Mouse (Mus musculus): ENCODE data around the gene Lamtor5. TPM values are rescaled to one million over a fixed set of nuclear protein-coding genes. Genes with fewer than 3 reads are reported as not detected.

The Lamtor5 gene
- polyA plus RNA-seq, 2 experiments, result 101 to 202 TPM

DNA sequence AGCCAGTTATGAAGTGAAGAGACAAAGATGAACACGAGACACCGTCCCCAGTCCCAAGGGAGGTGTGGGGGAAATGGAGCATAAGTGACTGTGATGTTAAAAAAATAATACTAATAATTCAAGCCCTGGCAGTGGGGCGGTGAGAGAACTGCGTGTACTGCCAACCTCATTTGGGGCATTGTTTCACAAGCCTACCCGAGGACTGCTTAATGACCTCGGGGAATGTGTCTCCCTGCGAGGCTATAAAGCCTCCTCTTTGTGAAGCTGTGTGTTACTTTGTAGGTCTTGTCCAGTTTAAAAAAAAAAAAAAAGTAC, 16.9 kb upstream of the Lamtor5 start:
- Histone ChIP-seq H3K27me3 (ENCODE audit: control insufficient read depth, insufficient read depth, low read length) (no peaks in the 10 kb centered on the region), H3K4me3 (replicated peaks; ENCODE audit: low read length) (no peak overlapping the region), H3K4me2 (replicated peaks; ENCODE audit: low read depth, low read length, severe bottlenecking) (no peak overlapping the region), H3K4me1 (ENCODE audit: control insufficient read depth, insufficient read depth, low read length) (peaks cover 13% of the 10 kb centered on the region), H3K27ac (replicated peaks; ENCODE audit: low read depth, low read length) (no peak overlapping the region), H3K9ac (ENCODE audit: low read depth, low read length, severe bottlenecking) (no peak overlapping the region), H3K9me3 (ENCODE audit: control insufficient read depth, low read length) (no peaks in the 10 kb centered on the region), H3K36me3 (ENCODE audit: control insufficient read depth, insufficient read depth, low read length) (no peaks in the 10 kb centered on the region)
- DNase-seq (ENCODE audit: low spot score) (no peak), ATAC-seq (ENCODE audit: low FRiP score, low read depth) (no peak)
- 26% methylated on average over 7 of the region's 7 CpGs for WGBS
- no peak for TF ChIP-seq POLR2A (IDR thresholded peaks at IDR 0.05; ENCODE audit: borderline replicate concordance, extremely low read depth, insufficient read depth, insufficient read length)

DNA sequence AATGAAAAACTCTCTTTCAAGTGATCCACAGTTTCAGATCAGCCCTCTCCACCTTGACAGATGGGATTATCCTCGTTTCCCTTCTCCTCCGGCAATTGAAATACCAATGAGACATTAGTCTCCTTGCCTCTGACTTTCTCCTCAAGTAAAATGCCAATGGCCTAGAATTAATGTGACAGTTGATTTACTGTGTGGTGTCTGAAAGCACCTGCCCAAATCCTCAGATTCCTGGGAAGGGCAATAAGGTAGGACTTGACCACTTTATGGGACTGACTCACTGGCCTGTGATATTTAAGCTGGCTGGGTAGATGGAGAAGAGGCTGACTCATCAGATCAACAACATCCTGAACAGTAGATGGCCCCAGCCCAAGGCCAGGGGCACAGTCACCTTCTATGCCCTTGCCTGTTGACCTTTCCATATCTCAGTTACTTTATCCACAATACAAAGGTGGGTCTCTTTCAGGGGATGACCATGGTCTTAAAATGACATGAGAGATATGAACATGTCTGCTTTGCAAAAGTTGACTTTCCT, 11.8 kb upstream of the Lamtor5 start:
- Histone ChIP-seq H3K4me3 (replicated peaks; ENCODE audit: low read length) (no peak overlapping the region), H3K9ac (ENCODE audit: low read depth, low read length, severe bottlenecking) (no peak overlapping the region), H3K27me3 (ENCODE audit: control insufficient read depth, insufficient read depth, low read length) (no peaks in the 10 kb centered on the region), H3K4me1 (ENCODE audit: control insufficient read depth, insufficient read depth, low read length) (peaks cover under 1% of the 10 kb centered on the region; the same call in 1 of the 2 replicates), H3K27ac (replicated peaks; ENCODE audit: low read depth, low read length) (no peak overlapping the region), H3K4me2 (replicated peaks; ENCODE audit: low read depth, low read length, severe bottlenecking) (no peak overlapping the region), H3K9me3 (ENCODE audit: control insufficient read depth, low read length) (no peaks in the 10 kb centered on the region), H3K36me3 (ENCODE audit: control insufficient read depth, insufficient read depth, low read length) (no peaks in the 10 kb centered on the region)
- no peak for ATAC-seq (ENCODE audit: low FRiP score, low read depth)
- 43% methylated on average over 2 of the region's 2 CpGs for WGBS
- no peak for DNase-seq (ENCODE audit: low spot score)
- no peak for TF ChIP-seq POLR2A (IDR thresholded peaks at IDR 0.05; ENCODE audit: borderline replicate concordance, extremely low read depth, insufficient read depth, insufficient read length)

DNA sequence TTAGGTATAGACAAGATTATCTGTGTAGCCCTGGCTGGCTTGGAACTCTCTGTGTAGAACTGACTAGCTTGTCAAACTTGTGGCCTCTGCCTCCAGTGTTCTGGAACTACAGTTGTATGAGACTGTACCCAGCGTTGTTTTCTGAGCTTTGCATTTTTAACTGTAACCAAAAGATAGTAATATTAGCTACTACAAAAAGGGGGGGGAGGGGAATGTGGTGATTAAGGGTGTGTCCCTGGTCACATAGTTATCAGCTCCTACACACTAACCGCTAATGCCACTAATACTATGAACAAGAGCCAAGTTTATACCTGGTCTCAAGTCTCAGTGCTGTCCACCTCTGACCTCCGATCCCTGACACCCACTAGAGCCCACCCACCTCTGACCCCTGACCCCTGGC, 6.2 kb upstream of the Lamtor5 start:
- H3K4me3 ChIP-seq (replicated peaks; ENCODE audit: low read length), result no peak overlapping the region
- no peak for TF ChIP-seq POLR2A (IDR thresholded peaks at IDR 0.05; ENCODE audit: borderline replicate concordance, extremely low read depth, insufficient read depth, insufficient read length)
- H3K4me2 ChIP-seq (replicated peaks; ENCODE audit: low read depth, low read length, severe bottlenecking), result no peak overlapping the region
- WGBS, result 93% methylated on average over 3 of the region's 3 CpGs
- no peak overlapping the region for H3K27ac ChIP-seq (replicated peaks; ENCODE audit: low read depth, low read length)
- H3K27me3 ChIP-seq (ENCODE audit: control insufficient read depth, insufficient read depth, low read length), result no peaks in the 10 kb centered on the region
- no peaks in the 10 kb centered on the region for H3K4me1 ChIP-seq (ENCODE audit: control insufficient read depth, insufficient read depth, low read length)
- no peak overlapping the region for H3K9ac ChIP-seq (ENCODE audit: low read depth, low read length, severe bottlenecking)
- DNase-seq (ENCODE audit: low spot score), result no peak
- no peaks in the 10 kb centered on the region for H3K9me3 ChIP-seq (ENCODE audit: control insufficient read depth, low read length)
- H3K36me3 ChIP-seq (ENCODE audit: control insufficient read depth, insufficient read depth, low read length), result no peaks in the 10 kb centered on the region
- no peak for ATAC-seq (ENCODE audit: low FRiP score, low read depth)

DNA sequence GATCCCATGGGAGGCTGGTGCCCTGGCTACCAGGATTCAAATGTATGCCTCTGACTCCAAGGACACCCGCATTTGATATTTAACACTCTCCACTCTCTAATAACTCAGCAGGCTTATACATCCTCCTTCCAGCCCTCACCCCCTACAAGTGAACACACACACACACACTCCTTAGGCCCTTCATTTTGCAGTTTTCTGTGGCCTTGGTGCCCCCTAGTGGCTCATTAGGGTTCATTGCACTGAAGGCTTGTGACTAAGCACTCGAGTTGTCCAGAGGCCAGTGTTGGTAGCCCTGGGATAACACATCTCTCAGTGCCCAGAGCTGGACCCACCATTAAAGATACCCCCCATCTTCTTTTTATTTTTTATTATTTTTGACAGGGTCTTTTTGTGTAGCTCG, 4.8 kb upstream of the Lamtor5 start:
- DNase-seq (ENCODE audit: low spot score) (peak; percentile 76), ATAC-seq (ENCODE audit: low FRiP score, low read depth) (peak; percentile 47; the same call in 1 of the 2 replicates)
- no peak overlapping the region for H3K27ac ChIP-seq (replicated peaks; ENCODE audit: low read depth, low read length)
- H3K36me3 ChIP-seq (ENCODE audit: control insufficient read depth, insufficient read depth, low read length), result no peaks in the 10 kb centered on the region
- WGBS, result 7% methylated on average over 3 of the region's 3 CpGs
- H3K4me3 ChIP-seq (replicated peaks; ENCODE audit: low read length), result no peak overlapping the region
- 0 out of 2 replicates have a peak, but pooled peaks cover 3% of the 10 kb centered on the region for H3K4me1 ChIP-seq (ENCODE audit: control insufficient read depth, insufficient read depth, low read length)
- no peaks in the 10 kb centered on the region for H3K27me3 ChIP-seq (ENCODE audit: control insufficient read depth, insufficient read depth, low read length)
- no peak overlapping the region for H3K4me2 ChIP-seq (replicated peaks; ENCODE audit: low read depth, low read length, severe bottlenecking)
- no peak overlapping the region for H3K9ac ChIP-seq (ENCODE audit: low read depth, low read length, severe bottlenecking)
- no peaks in the 10 kb centered on the region for H3K9me3 ChIP-seq (ENCODE audit: control insufficient read depth, low read length)
- no peak for TF ChIP-seq POLR2A (IDR thresholded peaks at IDR 0.05; ENCODE audit: borderline replicate concordance, extremely low read depth, insufficient read depth, insufficient read length)

DNA sequence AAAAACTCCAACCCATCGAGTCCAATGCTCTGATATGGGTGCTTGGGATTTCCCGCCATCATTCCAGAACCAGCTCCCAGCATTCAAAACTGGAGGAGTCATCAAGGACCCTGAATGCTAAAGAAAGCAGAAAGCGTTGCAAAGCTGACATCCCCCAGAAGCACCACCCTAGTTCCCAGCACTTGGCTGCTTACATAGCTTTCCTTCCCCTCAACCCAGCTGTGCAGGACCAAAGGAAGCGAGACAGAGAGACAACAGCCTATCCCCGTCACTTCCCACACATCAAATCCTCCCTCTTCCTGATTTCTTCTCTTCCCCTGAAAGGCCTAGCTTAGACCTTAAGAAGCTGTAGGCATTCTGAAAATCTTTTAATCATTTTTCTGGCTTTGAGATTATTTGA, 3.3 kb upstream of the Lamtor5 start:
- DNase-seq (ENCODE audit: low spot score) (no peak), ATAC-seq (ENCODE audit: low FRiP score, low read depth) (no peak)
- H3K27ac ChIP-seq (replicated peaks; ENCODE audit: low read depth, low read length), result no peak overlapping the region
- no peak for TF ChIP-seq POLR2A (IDR thresholded peaks at IDR 0.05; ENCODE audit: borderline replicate concordance, extremely low read depth, insufficient read depth, insufficient read length)
- no peaks in the 10 kb centered on the region for H3K9me3 ChIP-seq (ENCODE audit: control insufficient read depth, low read length)
- 78% methylated on average over 5 of the region's 5 CpGs for WGBS
- H3K4me1 ChIP-seq (ENCODE audit: control insufficient read depth, insufficient read depth, low read length), result peaks cover 8% of the 10 kb centered on the region
- H3K36me3 ChIP-seq (ENCODE audit: control insufficient read depth, insufficient read depth, low read length), result no peaks in the 10 kb centered on the region
- no peak overlapping the region for H3K4me2 ChIP-seq (replicated peaks; ENCODE audit: low read depth, low read length, severe bottlenecking)
- no peak overlapping the region for H3K4me3 ChIP-seq (replicated peaks; ENCODE audit: low read length)
- H3K9ac ChIP-seq (ENCODE audit: low read depth, low read length, severe bottlenecking), result no peak overlapping the region
- no peaks in the 10 kb centered on the region for H3K27me3 ChIP-seq (ENCODE audit: control insufficient read depth, insufficient read depth, low read length)

DNA sequence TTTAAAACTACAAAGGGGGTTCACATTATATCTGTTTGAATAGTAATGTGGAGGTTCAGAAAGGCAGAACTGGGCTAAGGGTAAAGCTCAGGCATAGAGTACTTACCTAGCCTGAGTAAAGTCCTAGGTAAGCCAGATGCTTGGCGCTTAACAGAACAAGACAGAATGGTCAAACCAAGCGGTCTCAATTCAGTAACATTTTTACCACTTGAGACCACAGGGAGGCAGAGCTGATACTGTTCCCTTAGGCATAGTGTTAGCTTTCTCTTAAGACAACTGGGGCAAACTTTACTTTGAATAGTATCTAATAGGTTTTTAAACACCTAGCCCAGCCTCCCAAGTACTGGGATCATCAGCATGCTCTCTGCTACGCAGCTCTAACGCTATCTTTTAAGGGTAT, 2.7 kb upstream of the Lamtor5 start:
- H3K36me3 ChIP-seq (ENCODE audit: control insufficient read depth, insufficient read depth, low read length), result no peaks in the 10 kb centered on the region
- H3K4me1 ChIP-seq (ENCODE audit: control insufficient read depth, insufficient read depth, low read length), result peaks cover 8% of the 10 kb centered on the region
- H3K9ac ChIP-seq (ENCODE audit: low read depth, low read length, severe bottlenecking), result no peak overlapping the region
- H3K4me3 ChIP-seq (replicated peaks; ENCODE audit: low read length), result no peak overlapping the region
- 49% methylated on average over 4 of the region's 4 CpGs for WGBS
- no peak overlapping the region for H3K4me2 ChIP-seq (replicated peaks; ENCODE audit: low read depth, low read length, severe bottlenecking)
- H3K9me3 ChIP-seq (ENCODE audit: control insufficient read depth, low read length), result no peaks in the 10 kb centered on the region
- no peaks in the 10 kb centered on the region for H3K27me3 ChIP-seq (ENCODE audit: control insufficient read depth, insufficient read depth, low read length)
- DNase-seq (ENCODE audit: low spot score) (no peak), ATAC-seq (ENCODE audit: low FRiP score, low read depth) (no peak)
- TF ChIP-seq POLR2A (IDR thresholded peaks at IDR 0.05; ENCODE audit: borderline replicate concordance, extremely low read depth, insufficient read depth, insufficient read length), result no peak
- H3K27ac ChIP-seq (replicated peaks; ENCODE audit: low read depth, low read length), result no peak overlapping the region
